Comparison of ENCODE assay signal across 20 mouse cellular contexts in genomic region chr9:122617793-122618192, GRCm38 (mm10).
DNase-seq lines count a peak whose midpoint lies in the region; ATAC-seq and TF ChIP-seq lines count a peak whose summit lies in the region.
"Had no signal": no experiment of that assay in that cellular context is flagged by ENCODE, and none has a peak within 500 bp of the region (broad histone marks: within the 10 kb centered on the region; RNA-seq: fewer than 3 reads in every experiment).

No protein-coding gene starts in this region.

- no peaks in the 10 kb centered on the region for H3K27me3 ChIP-seq in embryonic facial prominence, embryonic 15.5 days

- H3K27ac ChIP-seq in left cerebral cortex, adult 2 months = peak overlapping the region; percentile 44; the same call in 1 of the 2 replicates
- H3K27ac ChIP-seq in embryonic facial prominence, embryonic 15.5 days (replicated peaks) = peak overlapping the region; percentile 12; the same call in 1 of the 2 replicates
- H3K27ac ChIP-seq: forebrain, embryonic 10.5 days; heart, embryonic 10.5 days; hindbrain, embryonic 14.5 days; macrophage; midbrain, embryonic 13.5 days had no signal

- H3K9me3 ChIP-seq in embryonic facial prominence, embryonic 15.5 days (replicated peaks) = no peaks in the 10 kb centered on the region
- H3K9me3 ChIP-seq: forebrain, embryonic 10.5 days; heart, embryonic 10.5 days; midbrain, embryonic 13.5 days had no signal

- no peak overlapping the region for H3K4me3 ChIP-seq in left cerebral cortex, adult 2 months
- H3K4me3 ChIP-seq in embryonic facial prominence, embryonic 15.5 days (replicated peaks) = no peak overlapping the region
- H3K4me3 ChIP-seq: forebrain, embryonic 10.5 days; heart, embryonic 10.5 days; midbrain, embryonic 13.5 days had no signal

- peaks cover 14% of the 10 kb centered on the region; the same call in 1 of the 2 replicates for H3K4me1 ChIP-seq in embryonic facial prominence, embryonic 15.5 days

- no peak overlapping the region for H3K9ac ChIP-seq in embryonic facial prominence, embryonic 15.5 days
- H3K9ac ChIP-seq: hindbrain, embryonic 14.5 days; midbrain, embryonic 13.5 days had no signal

- H3K36me3 ChIP-seq in embryonic facial prominence, embryonic 15.5 days = no peaks in the 10 kb centered on the region
- H3K36me3 ChIP-seq: forebrain, embryonic 10.5 days; heart, embryonic 10.5 days; midbrain, embryonic 13.5 days had no signal

- no peak overlapping the region for H3K4me2 ChIP-seq in embryonic facial prominence, embryonic 15.5 days (replicated peaks)
- H3K4me2 ChIP-seq: hindbrain, embryonic 14.5 days; midbrain, embryonic 13.5 days had no signal

- DNase-seq in frontal cortex, adult 2 months (ENCODE audit: extremely low spot score in 1 of 2, low spot score in 1 of 2) = no peak
- DNase-seq in left cerebral cortex, adult 2 months (ENCODE audit: extremely low spot score in 1 of 2, low spot score in 2 of 2) = no peak
- DNase-seq in left cerebral cortex, postnatal 10 days (ENCODE audit: extremely low spot score in 1 of 2, low spot score in 2 of 2) = no peak
- DNase-seq in lung, postnatal 10 days = peak; percentile 39
- no peak for DNase-seq in heart, postnatal 10 days
- DNase-seq: adrenal gland, adult 8-10 months; cerebellum, adult 11 months; cerebellum, postnatal 36 days; gastrocnemius, postnatal 25 days; heart, postnatal 14 days; layer of hippocampus, adult 9-11 months; right cerebral cortex, adult 18-20 months had no signal

- TF ChIP-seq CTCF in left cerebral cortex, adult 2 months (IDR thresholded peaks at IDR 0.05) = no peak

- ATAC-seq in frontal cortex, adult (ENCODE audit: low TSS enrichment) = peak; percentile 22
- no peak for ATAC-seq in embryonic facial prominence, embryonic 15.5 days (ENCODE audit: insufficient number of reproducible peaks, low FRiP score, low TSS enrichment, low read depth)
- no peak for ATAC-seq in inflammation-experienced regulatory T-cells, adult 6 months
- ATAC-seq: midbrain, embryonic 13.5 days had no signal

- 40% methylated on average over 3 of the region's 3 CpGs for WGBS in embryonic facial prominence, embryonic 15.5 days

- intact Hi-C loops in left cerebral cortex, adult 2 months (cut with DNase I) = loop anchor here (5.0 kb wide), 1 partner anchor 110 kb away; no protein-coding TSS in a partner anchor
- intact Hi-C loops in left cerebral cortex, postnatal 10 days (cut with DNase I) = no loop called here
- intact Hi-C loops in heart, postnatal 10 days (cut with DNase I) = loop anchor here (5.0 kb wide), 1 partner anchor 820 kb away; no protein-coding TSS in a partner anchor
